Mouse (Mus musculus): ENCODE results near the gene C9orf72.

GRCm38 (mm10) chr4:35165275-35165674 is 60.7 kb downstream of the C9orf72 start:
- TF ChIP-seq CTCF (IDR thresholded peaks at IDR 0.05; ENCODE audit: borderline replicate concordance, insufficient read depth, low read depth, low read length) (no peak), POLR2A (IDR thresholded peaks at IDR 0.05; ENCODE audit: borderline replicate concordance, insufficient read depth, low read length) (no peak)

Measured in cerebellum, adult 2 months (tissue).